ENCODE assay signal across 10 mouse cellular contexts in genomic region chr7:100465248-100465647, GRCm38 (mm10). TPM values are rescaled to one million over a fixed set of nuclear protein-coding genes. Genes with fewer than 3 reads are reported as not detected.
DNase-seq lines count a peak whose midpoint lies in the region; ATAC-seq lines count a peak whose summit lies in the region.
"Had no signal": no experiment of that assay in that cellular context is flagged by ENCODE, and none has a peak within 500 bp of the region (broad histone marks: within the 10 kb centered on the region; RNA-seq: fewer than 3 reads in every experiment).

No protein-coding gene starts in this region.

- peak overlapping the region; percentile 64 for H3K9ac ChIP-seq in heart, embryonic 12.5 days
- H3K9ac ChIP-seq in embryonic facial prominence, embryonic 12.5 days: no peak overlapping the region
- 0 out of 2 replicates have a peak overlapping the region, but pooled peaks have one; percentile 17 for H3K9ac ChIP-seq in lung, embryonic 16.5 days (ENCODE audit: low read length)

- H3K27ac ChIP-seq in heart, embryonic 12.5 days (ENCODE audit: poor library complexity, severe bottlenecking): peak overlapping the region; percentile 87
- H3K27ac ChIP-seq in embryonic facial prominence, embryonic 12.5 days: peak overlapping the region; percentile 17; the same call in 1 of the 2 replicates
- peak overlapping the region; percentile 81 for H3K27ac ChIP-seq in lung, embryonic 16.5 days (ENCODE audit: low read length)

- peaks cover 51% of the 10 kb centered on the region for H3K4me1 ChIP-seq in heart, embryonic 12.5 days (replicated peaks)
- H3K4me1 ChIP-seq in embryonic facial prominence, embryonic 12.5 days: 0 out of 2 replicates have a peak, but pooled peaks cover 4% of the 10 kb centered on the region
- peaks cover 13% of the 10 kb centered on the region for H3K4me1 ChIP-seq in lung, embryonic 16.5 days (replicated peaks; ENCODE audit: control insufficient read depth, insufficient read depth, low read length)

- DNase-seq in heart, postnatal 36 days: no peak
- DNase-seq in kidney, adult 9 months: peak; percentile 91
- no peak for DNase-seq in retina, embryonic 14.5 days (ENCODE audit: low spot score)
- no peak for DNase-seq in right cerebral cortex, postnatal 14 days

- whole genome bisulfite sequencing in heart, embryonic 12.5 days: 56% methylated on average over 4 of the region's 4 CpGs
- WGBS in embryonic facial prominence, embryonic 12.5 days: 80% methylated on average over 4 of the region's 4 CpGs
- WGBS in lung, embryonic 16.5 days: 46% methylated on average over 4 of the region's 4 CpGs

- H3K4me2 ChIP-seq in heart, embryonic 12.5 days: peak overlapping the region; percentile 57
- H3K4me2 ChIP-seq in embryonic facial prominence, embryonic 12.5 days (replicated peaks): no peak overlapping the region
- H3K4me2 ChIP-seq in lung, embryonic 16.5 days (ENCODE audit: low read depth, low read length): 0 out of 2 replicates have a peak overlapping the region, but pooled peaks have one; percentile 10

- ATAC-seq in heart, embryonic 12.5 days (ENCODE audit: insufficient number of reproducible peaks, low FRiP score): peak; percentile 5; the same call in 1 of the 2 replicates
- ATAC-seq in embryonic facial prominence, embryonic 12.5 days (ENCODE audit: insufficient number of reproducible peaks, insufficient read depth, low FRiP score, low TSS enrichment): no peak
- ATAC-seq in lung, embryonic 16.5 days (ENCODE audit: low read depth): peak; percentile 60
- ATAC-seq in CD4-positive, CD25-positive, alpha-beta regulatory T cell, adult 4 months: no peak

- peaks cover 21% of the 10 kb centered on the region for H3K36me3 ChIP-seq in heart, embryonic 12.5 days
- peaks cover 51% of the 10 kb centered on the region for H3K36me3 ChIP-seq in embryonic facial prominence, embryonic 12.5 days
- H3K36me3 ChIP-seq in lung, embryonic 16.5 days (ENCODE audit: control insufficient read depth, insufficient read depth, low read length): 0 out of 2 replicates have a peak, but pooled peaks cover 2% of the 10 kb centered on the region

- no peaks in the 10 kb centered on the region for H3K9me3 ChIP-seq in heart, embryonic 12.5 days (replicated peaks)
- no peaks in the 10 kb centered on the region for H3K9me3 ChIP-seq in embryonic facial prominence, embryonic 12.5 days
- H3K9me3 ChIP-seq in lung, embryonic 16.5 days (ENCODE audit: control insufficient read depth, low read length): no peaks in the 10 kb centered on the region

- peak overlapping the region; percentile 9 for H3K4me3 ChIP-seq in heart, embryonic 12.5 days
- H3K4me3 ChIP-seq in embryonic facial prominence, embryonic 12.5 days: no peak overlapping the region
- no peak overlapping the region for H3K4me3 ChIP-seq in lung, embryonic 16.5 days (ENCODE audit: low read length)

- intact Hi-C loops in heart, postnatal 36 days (cut with DNase I): loop anchor here (1.0 to 2.0 kb wide), 2 partner anchors 28 to 34 kb away; partner anchors contain the start of gene Ucp2

- H3K27me3 ChIP-seq in heart, embryonic 12.5 days (replicated peaks): no peaks in the 10 kb centered on the region
- H3K27me3 ChIP-seq in embryonic facial prominence, embryonic 12.5 days: no peaks in the 10 kb centered on the region
- H3K27me3 ChIP-seq in lung, embryonic 16.5 days (ENCODE audit: control insufficient read depth, insufficient read depth, low read depth, low read length): no peaks in the 10 kb centered on the region
- H3K27me3 ChIP-seq: Patski had no signal

RNA-seq across cellular contexts. Expression of gene Ucp3, which starts 7.5 kb away (rescaled TPM):
- 0.10 and 0.20 TPM in 2 replicates for polyA plus RNA-seq in heart, embryonic 12.5 days (2016; fragmentation: Nextera tagmentation; extraction: Ambion mirVana)
- total RNA-seq in heart, postnatal 36 days (2021): 100 to 1,000 TPM in 1 of 2 experiments, 10 to 100 TPM in 1; 72.3 to 103 TPM
- not detected in 2 replicates for polyA plus RNA-seq in embryonic facial prominence, embryonic 12.5 days (2016; fragmentation: Nextera tagmentation; extraction: Ambion mirVana)
- polyA plus RNA-seq in lung, embryonic 16.5 days (2015; fragmentation: Nextera tagmentation; extraction: Ambion mirVana): 0.09 TPM in 1 of 2 replicates, not detected in the other
- not detected for polyA plus RNA-seq in CD4-positive, CD25-positive, alpha-beta regulatory T cell, adult 4 months (2017; shearing (Covaris generic))
- total RNA-seq: neutrophil, adult 5-6 weeks had no signal

RNA-seq across cellular contexts. Expression of gene Ucp2, which starts 27.9 kb away (rescaled TPM):
- 240 and 245 TPM in 2 replicates for polyA plus RNA-seq in heart, embryonic 12.5 days (2016; fragmentation: Nextera tagmentation; extraction: Ambion mirVana)
- total RNA-seq in heart, postnatal 36 days (2021): 100 to 1,000 TPM; 331 to 414 TPM
- 130 and 164 TPM in 2 replicates for polyA plus RNA-seq in embryonic facial prominence, embryonic 12.5 days (2016; fragmentation: Nextera tagmentation; extraction: Ambion mirVana)
- 306 and 325 TPM in 2 replicates for polyA plus RNA-seq in lung, embryonic 16.5 days (2015; fragmentation: Nextera tagmentation; extraction: Ambion mirVana)
- 1,000 to 10,000 TPM; 1,055 to 1,337 TPM for polyA plus RNA-seq in CD4-positive, CD25-positive, alpha-beta regulatory T cell, adult 4 months (2017; shearing (Covaris generic))

RNA-seq across cellular contexts. Expression of gene Dnajb13, which starts 49.5 kb away (rescaled TPM):
- polyA plus RNA-seq in heart, embryonic 12.5 days (2016; fragmentation: Nextera tagmentation; extraction: Ambion mirVana): 0.10 and 0.28 TPM in 2 replicates
- total RNA-seq in heart, postnatal 36 days (2021): not detected
- 0.14 and 0.19 TPM in 2 replicates for polyA plus RNA-seq in embryonic facial prominence, embryonic 12.5 days (2016; fragmentation: Nextera tagmentation; extraction: Ambion mirVana)
- polyA plus RNA-seq in lung, embryonic 16.5 days (2015; fragmentation: Nextera tagmentation; extraction: Ambion mirVana): 8.5 and 12.9 TPM in 2 replicates
- 10 to 100 TPM; 20.0 to 20.3 TPM for polyA plus RNA-seq in CD4-positive, CD25-positive, alpha-beta regulatory T cell, adult 4 months (2017; shearing (Covaris generic))

Comparison
In these comparisons a context has a peak if more than half of its experiments do, and no peak if none do; other contexts are left out.
1. ATAC-seq: peak in heart, embryonic 12.5 days (single experiment) and lung, embryonic 16.5 days (single experiment); none in embryonic facial prominence, embryonic 12.5 days (single experiment) and CD4-positive, CD25-positive, alpha-beta regulatory T cell, adult 4 months (single experiment).
2. H3K27ac ChIP-seq: peak in every context shown above with its lines; median percentile 87 in heart, embryonic 12.5 days; 81 in lung, embryonic 16.5 days; 17 in embryonic facial prominence, embryonic 12.5 days.